Mouse (Mus musculus) forebrain, embryonic 11.5 days (tissue): ENCODE measurements around the gene Tmem178b. TPM values are rescaled to one million over a fixed set of nuclear protein-coding genes. Genes with fewer than 3 reads are reported as not detected.

Experiments used
- ATAC-seq: fragments of 200-750 bp; cut with Nextera tagmentation; replicated peaks from 2 replicates; pipeline ENCODE4 v1.8.0; 2017; ENCODE audit warnings: moderate TSS enrichment; ENCODE audit not compliant: low FRiP score
- DNase-seq: peaks from one replicate; pipeline ENCODE4 v3.0.0-alpha.2; 2017; ENCODE audit warnings: low spot score
- H3K27ac ChIP-seq: fragments of 300-500 bp; sonication (generic); 2 replicates; pipeline ENCODE4 v1.5.1; 2014; ENCODE audit warnings: low read depth, low read length
- H3K27me3 ChIP-seq: fragments of 300-500 bp; sonication (generic); 2 replicates; pipeline ENCODE4 v1.6.1; 2014; ENCODE audit warnings: mild to moderate bottlenecking, low read length, mixed read lengths; ENCODE audit not compliant: control insufficient read depth, insufficient read depth
- H3K36me3 ChIP-seq: fragments of 300-500 bp; sonication (generic); 2 replicates; pipeline ENCODE4 v1.6.1; 2014; ENCODE audit warnings: mild to moderate bottlenecking, low read length, moderate library complexity, mixed read lengths; ENCODE audit not compliant: control insufficient read depth, insufficient read depth
- H3K4me1 ChIP-seq: fragments of 300-500 bp; sonication (generic); replicated peaks from 2 replicates; pipeline ENCODE4 v1.6.1; 2014; ENCODE audit warnings: low read length, mixed read lengths; ENCODE audit not compliant: control insufficient read depth, insufficient read depth
- H3K4me2 ChIP-seq: fragments of 300-500 bp; sonication (generic); 2 replicates; pipeline ENCODE4 v1.6.1; 2014; ENCODE audit warnings: low read depth, mild to moderate bottlenecking, low read length, moderate library complexity, mixed read lengths; ENCODE audit not compliant: severe bottlenecking
- H3K4me3 ChIP-seq: fragments of 300-500 bp; sonication (generic); 2 replicates; pipeline ENCODE4 v1.5.1; 2014; ENCODE audit warnings: low read depth, low read length
- H3K9ac ChIP-seq: fragments of 300-500 bp; sonication (generic); 2 replicates; pipeline ENCODE4 v1.6.1; 2014; ENCODE audit warnings: low read length
- H3K9me3 ChIP-seq: fragments of 300-500 bp; sonication (generic); 2 replicates; pipeline ENCODE4 v1.6.1; 2016; ENCODE audit warnings: low read length, mixed read lengths; ENCODE audit not compliant: control insufficient read depth
- WGBS: fragments of 180-500 bp; shearing (Covaris S2); extraction: QIAGEN DNeasy Blood & Tissue Kit; methylation state at CpG from one replicate; pipeline ENCODE4 v1.1.7; 2014; 5-methylcytosine and 5-hydroxymethylcytosine counted together
- polyA plus RNA-seq: library from polyadenylated mRNA; unstranded; fragments of >200 nt; fragmentation: Nextera tagmentation; extraction: Ambion mirVana; gene quantifications from 2 replicates; pipeline ENCODE4 v1.2.1, GENCODE M21; 2014

Gene Tmem178b
- polyA plus RNA-seq = 7.2 and 7.4 TPM in 2 replicates

- Histone ChIP-seq H3K36me3 (no peaks in the 10 kb centered on the region), H3K4me3 (peak within 1 kb of the TSS; percentile 60), H3K4me2 (peak within 1 kb of the TSS; percentile 100), H3K9ac (peak within 1 kb of the TSS; percentile 81), H3K4me1 (peaks cover 2% of the 10 kb centered on the region; the same call in 1 of the 2 replicates), H3K9me3 (no peaks in the 10 kb centered on the region), H3K27me3 (no peaks in the 10 kb centered on the region; the same call in 1 of the 2 replicates), H3K27ac (peak within 1 kb of the TSS; percentile 37)
- ATAC-seq (peak; percentile 40), DNase-seq (peak; percentile 79)
- 0% methylated on average over 63 of the region's 63 CpGs for WGBS
Observed at GRCm38 (mm10) chr6:39872901-39873591, at the start of gene Tmem178b. TSS of gene Tmem178b (plus strand) at chr6:39873271.

GRCm38 (mm10) chr6:39828736-39829135 lies 44.3 kb upstream of the Tmem178b start:
- H3K4me1 ChIP-seq = no peaks in the 10 kb centered on the region
- H3K9ac ChIP-seq = no peak overlapping the region
- DNase-seq = no peak
- ATAC-seq = no peak
- WGBS = 94% methylated on average over 5 of the region's 5 CpGs
- no peak overlapping the region for H3K4me3 ChIP-seq
- no peak overlapping the region for H3K4me2 ChIP-seq
- H3K27me3 ChIP-seq = no peaks in the 10 kb centered on the region
- H3K27ac ChIP-seq = no peak overlapping the region
- no peaks in the 10 kb centered on the region for H3K9me3 ChIP-seq
- H3K36me3 ChIP-seq = no peaks in the 10 kb centered on the region

- ATAC-seq = no peak
- no peaks in the 10 kb centered on the region for H3K9me3 ChIP-seq
- no peak overlapping the region for H3K4me3 ChIP-seq
- no peak overlapping the region for H3K27ac ChIP-seq
- 91% methylated on average over 14 of the region's 14 CpGs for WGBS
- H3K4me1 ChIP-seq = no peaks in the 10 kb centered on the region
- no peak overlapping the region for H3K4me2 ChIP-seq
- no peak for DNase-seq
- H3K27me3 ChIP-seq = no peaks in the 10 kb centered on the region
- no peaks in the 10 kb centered on the region for H3K36me3 ChIP-seq
- H3K9ac ChIP-seq = no peak overlapping the region
Observed at GRCm38 (mm10) chr6:39843698-39844342, 29.3 kb upstream of the Tmem178b start.

DNA sequence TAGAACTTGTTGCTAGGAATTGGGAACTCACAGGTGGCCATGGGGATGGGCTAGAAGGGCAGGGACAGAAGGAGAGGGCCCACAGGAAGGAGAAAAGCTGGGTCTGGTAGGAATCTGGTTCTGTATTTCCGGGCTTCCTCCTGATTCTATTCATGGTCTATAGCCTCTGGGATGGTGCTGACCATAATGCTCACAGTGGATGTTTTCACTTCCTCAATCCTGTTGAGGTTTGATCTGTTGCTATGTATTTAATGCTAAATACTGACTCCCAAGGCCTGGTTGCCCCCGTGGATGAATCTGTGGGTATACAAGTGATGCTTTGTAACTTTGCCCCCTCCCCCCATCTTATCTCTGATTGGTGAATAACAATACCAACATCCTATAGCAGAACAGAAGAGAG lies 25.5 kb upstream of the Tmem178b start:
- Histone ChIP-seq H3K27ac (no peak overlapping the region), H3K36me3 (no peaks in the 10 kb centered on the region), H3K4me1 (no peaks in the 10 kb centered on the region), H3K4me3 (no peak overlapping the region), H3K9ac (no peak overlapping the region), H3K9me3 (no peaks in the 10 kb centered on the region), H3K27me3 (no peaks in the 10 kb centered on the region), H3K4me2 (no peak overlapping the region)
- WGBS = 70% methylated on average over 2 of the region's 2 CpGs
- DNase-seq = no peak
- ATAC-seq = no peak

DNA sequence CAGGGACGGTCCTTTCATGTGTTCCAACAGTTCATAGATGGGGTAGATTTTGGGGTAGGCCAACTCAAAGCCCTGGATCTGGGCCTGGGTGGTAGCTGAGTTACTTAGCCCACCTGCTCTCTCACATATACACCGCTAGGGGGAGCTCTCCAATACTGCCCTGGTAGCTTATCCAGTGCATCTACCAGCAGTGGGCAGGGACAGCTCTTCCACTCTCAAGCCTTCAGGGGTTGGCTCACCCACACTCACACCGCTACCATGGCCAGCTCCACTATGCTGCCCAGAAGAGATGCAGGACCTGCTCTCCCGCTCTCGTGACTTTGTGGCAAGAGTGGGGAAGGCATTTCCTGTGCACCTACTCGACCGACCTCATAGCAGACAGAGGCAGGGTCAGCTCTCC lies 24.3 kb upstream of the Tmem178b start:
- Histone ChIP-seq H3K27me3 (no peaks in the 10 kb centered on the region), H3K9me3 (no peaks in the 10 kb centered on the region), H3K4me3 (no peak overlapping the region), H3K9ac (no peak overlapping the region), H3K4me2 (no peak overlapping the region), H3K27ac (no peak overlapping the region), H3K36me3 (no peaks in the 10 kb centered on the region), H3K4me1 (no peaks in the 10 kb centered on the region)
- 48% methylated on average over 7 of the region's 7 CpGs for WGBS
- DNase-seq = peak; percentile 54
- no peak for ATAC-seq

DNA sequence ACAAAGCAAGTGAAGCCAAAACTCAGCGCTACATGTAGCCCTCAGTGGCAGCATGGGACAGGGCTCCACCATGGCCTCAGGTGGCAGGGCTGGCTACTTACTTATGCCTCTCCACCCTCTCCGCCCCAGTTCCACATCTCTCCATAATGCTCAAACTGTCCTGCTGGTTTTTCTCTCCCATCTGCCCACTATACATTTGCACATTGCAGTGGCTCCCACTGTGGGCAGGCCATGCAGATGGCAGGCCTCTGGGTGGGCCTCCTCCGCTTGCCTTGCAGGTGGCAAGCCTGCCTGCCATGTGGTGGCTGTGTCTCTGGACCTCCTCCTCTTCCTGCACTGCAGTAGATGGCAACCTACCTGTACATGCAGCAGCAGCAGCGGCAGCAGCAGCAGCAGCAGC lies 23.4 kb upstream of the Tmem178b start:
- Histone ChIP-seq H3K4me2 (no peak overlapping the region), H3K9ac (no peak overlapping the region), H3K9me3 (no peaks in the 10 kb centered on the region), H3K4me1 (no peaks in the 10 kb centered on the region), H3K4me3 (no peak overlapping the region), H3K36me3 (no peaks in the 10 kb centered on the region), H3K27ac (no peak overlapping the region), H3K27me3 (no peaks in the 10 kb centered on the region)
- no peak for ATAC-seq
- WGBS = 96% methylated on average over 4 of the region's 4 CpGs
- DNase-seq = no peak

GRCm38 (mm10) chr6:39870271-39871135 lies 2.6 kb upstream of the Tmem178b start:
- peak; percentile 84 for DNase-seq
- Histone ChIP-seq H3K27me3 (no peaks in the 10 kb centered on the region; the same call in 1 of the 2 replicates), H3K36me3 (no peaks in the 10 kb centered on the region), H3K9ac (peak overlapping the region; percentile 81), H3K27ac (no peak overlapping the region), H3K4me3 (peak overlapping the region; percentile 60), H3K9me3 (no peaks in the 10 kb centered on the region), H3K4me1 (peaks cover 2% of the 10 kb centered on the region; the same call in 1 of the 2 replicates), H3K4me2 (peak overlapping the region; percentile 100)
- ATAC-seq = no peak
- WGBS = under 1% methylated on average over 28 of the region's 28 CpGs
